Mouse (Mus musculus): ENCODE data around the gene H2-K1.

The H2-K1 gene

DNA sequence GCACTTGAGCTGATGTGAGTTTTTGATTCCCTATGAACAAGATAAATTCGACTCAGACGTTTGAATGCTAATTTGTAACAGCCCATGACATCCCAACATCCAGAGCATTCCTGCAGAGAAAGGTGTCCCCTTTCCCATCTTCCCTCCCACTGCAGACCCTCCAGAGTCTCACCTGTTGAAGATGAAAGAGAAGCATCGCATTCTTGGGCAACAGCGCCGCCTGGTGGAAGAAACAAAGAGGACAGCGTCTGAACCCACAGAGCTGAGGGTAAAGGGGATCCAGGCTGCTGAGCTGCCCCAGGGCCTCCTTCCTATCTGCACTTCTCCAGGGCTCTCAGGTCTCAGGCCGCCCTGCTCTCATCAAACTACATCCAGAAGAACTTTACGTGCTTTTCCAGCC is 18.0 kb downstream of the H2-K1 start:
- WGBS: 11% methylated on average over 8 of the region's 8 CpGs

DNA sequence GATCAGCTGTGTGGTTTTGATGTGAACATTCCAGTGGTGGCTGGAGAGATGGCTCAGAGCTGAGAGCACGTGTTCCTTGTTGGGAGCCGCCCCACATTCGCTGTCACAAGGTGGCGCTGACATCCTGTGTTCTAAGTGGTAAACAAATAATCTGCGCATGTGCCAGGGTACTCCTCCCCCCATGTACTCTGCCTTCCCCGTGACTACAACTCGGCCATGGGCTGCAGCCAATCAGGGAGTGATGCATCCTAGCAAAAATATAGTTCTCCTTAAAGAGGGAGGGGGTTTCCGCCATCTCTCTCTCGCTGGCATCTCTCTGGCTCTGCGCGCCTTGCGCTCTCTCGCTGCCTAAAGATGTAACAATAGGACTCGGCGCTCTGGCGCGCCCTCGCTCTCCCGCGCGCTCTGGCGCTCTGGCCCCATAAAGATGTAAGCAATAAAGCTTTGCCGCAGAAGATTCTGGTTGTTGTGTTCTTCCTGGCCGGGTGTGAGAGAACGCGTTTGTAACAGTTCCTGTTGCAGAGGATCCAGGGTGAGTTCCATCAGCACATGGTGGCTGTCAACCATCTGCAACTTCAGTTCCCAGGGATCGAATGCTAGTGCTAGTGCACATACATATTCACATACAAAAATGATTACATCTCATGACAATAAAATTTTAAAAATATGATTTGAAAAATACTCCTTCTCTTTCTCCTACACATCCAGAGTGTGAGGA is 18.8 kb downstream of the H2-K1 start:
- under 1% methylated on average over 27 of the region's 27 CpGs for WGBS

DNA sequence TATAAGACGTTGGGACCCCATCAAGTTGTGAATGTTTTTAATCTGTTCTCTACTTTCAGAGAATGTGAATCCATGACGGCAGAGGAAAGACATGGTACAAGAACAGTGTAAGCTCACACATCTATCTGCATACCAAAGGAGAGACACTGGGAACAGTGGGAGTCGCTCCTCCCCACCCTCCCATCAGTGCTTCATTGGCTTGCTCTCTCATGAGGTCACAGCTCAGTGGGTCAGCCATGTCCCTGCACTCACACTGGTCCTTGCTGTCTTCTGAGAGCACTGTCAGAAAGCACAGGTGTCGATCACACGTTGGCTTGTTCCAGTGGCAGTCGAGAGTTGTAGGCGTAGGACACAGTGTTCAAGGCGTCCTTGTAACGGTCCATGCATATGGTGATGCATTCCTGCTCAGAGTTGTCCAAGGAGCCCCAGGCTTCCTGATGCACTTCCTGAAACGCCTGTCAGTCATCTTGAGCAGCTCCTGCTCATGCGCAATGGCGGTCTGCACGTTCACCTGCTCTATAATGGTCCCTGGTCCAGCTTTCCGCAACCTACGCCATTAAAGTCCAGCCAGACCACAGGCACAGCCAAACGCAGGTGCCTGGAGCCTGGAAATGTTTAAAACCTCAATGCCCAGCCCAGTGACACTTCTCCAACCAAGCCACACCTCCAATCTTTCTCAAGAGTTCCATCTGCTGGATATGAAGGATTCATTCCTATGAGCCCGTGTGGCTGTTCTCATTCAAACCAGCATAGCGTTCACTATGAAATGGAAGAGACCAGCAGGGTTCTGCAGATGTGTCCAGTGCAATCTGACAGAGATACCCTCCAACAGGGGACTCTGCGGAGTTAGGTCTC is 19.7 kb downstream of the H2-K1 start:
- WGBS: 75% methylated on average over 19 of the region's 19 CpGs

DNA sequence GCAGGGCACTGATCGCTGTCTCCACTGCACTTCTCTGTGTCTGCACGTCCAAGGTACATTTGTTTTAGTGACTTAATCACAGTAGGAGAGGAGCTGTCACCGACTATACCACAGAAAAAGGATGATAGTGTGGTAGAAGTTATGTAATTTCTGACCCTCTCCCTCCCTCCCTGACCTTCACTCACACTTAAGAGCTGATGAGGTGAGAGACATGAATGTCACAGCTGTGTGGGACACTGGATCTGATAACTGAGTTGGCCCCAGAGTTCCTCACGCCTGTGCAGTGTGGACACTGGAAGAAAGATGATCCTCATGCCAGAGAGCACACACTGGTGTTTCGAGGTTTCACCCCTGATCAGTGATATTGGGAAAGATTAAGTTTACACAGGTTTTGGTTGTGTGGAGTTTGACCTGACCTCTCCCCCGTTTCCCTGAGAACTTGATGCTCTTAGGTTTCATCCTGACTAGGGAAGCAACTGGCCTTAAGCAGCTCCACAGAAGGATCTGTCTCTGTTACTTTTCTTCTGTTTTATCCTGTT is 20.6 kb downstream of the H2-K1 start:
- 85% methylated on average over 6 of the region's 6 CpGs for WGBS

DNA sequence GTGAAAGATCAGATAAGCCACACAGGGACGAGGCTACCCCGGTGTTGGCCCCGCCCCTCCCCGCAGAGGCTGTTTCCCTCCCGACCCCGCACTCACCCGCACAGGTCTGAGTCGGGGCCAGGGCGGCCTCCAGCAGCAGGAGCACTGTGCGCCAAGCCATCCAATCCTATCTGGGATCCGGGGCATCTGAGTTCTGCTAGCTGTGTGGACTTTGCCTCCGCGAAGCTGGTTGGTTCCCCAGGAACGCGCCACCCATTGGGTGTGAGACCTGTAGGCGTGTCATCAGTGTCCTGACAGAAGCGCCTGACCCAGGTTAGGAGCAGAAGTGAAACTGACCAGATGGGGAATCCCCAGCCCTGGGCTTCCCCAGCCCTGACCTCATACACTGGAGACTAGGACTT is 21.5 kb downstream of the H2-K1 start:
- WGBS: 4% methylated on average over 14 of the region's 17 CpGs

DNA sequence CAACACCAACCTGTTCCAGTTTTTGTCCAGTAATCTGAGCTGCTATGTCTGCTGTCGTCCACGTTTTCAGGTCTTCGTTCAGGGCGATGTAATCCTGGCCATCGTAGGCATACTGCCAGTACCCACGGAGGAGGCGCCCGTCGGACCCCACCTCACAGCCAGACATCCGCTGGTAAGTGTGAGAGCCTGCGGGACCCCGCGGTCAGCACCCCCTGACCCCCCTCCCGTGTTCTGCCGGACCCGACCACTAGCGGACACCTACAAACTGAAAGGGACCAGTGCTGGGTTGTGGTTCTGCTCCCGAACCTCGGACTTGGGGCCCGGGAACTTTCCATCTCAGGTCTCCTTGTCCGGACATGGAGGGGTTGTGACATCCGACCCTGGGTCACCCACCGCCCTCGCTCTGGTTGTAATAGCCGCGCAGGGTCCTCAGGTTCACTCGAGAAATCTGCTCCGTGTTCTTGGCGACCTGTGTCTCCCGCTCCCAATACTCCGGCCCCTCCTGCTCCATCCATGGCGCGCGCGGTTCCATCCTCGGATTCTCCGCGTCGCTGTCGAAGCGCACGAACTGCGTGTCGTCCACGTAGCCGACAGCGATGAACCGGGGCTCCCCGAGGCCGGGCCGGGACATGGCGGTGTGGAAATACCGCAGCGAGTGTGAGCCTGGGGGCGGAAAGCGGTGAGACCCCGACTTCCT is 22.1 kb downstream of the H2-K1 start:
- WGBS: 3% methylated on average over 57 of the region's 57 CpGs

DNA sequence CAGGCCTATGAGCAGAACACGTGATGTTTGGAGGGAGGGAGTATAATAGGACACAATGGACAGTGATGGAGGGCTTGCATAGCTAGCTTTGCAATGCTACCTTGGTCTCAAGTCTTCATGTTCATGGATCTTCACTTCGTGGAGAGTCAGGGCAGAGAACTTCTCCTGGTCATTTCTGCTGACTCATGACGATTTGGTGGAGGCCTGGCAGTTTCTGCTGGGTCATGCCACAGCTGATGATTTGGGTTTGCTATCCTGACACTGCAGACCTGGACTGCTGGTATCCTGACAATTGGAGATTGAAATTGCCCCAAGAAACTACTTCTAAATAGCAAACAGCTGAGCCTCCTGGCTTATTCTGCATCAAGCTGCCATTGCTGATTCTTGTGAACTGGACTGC is 26.6 kb downstream of the H2-K1 start:
- whole genome bisulfite sequencing: 66% methylated on average over 3 of the region's 3 CpGs

DNA sequence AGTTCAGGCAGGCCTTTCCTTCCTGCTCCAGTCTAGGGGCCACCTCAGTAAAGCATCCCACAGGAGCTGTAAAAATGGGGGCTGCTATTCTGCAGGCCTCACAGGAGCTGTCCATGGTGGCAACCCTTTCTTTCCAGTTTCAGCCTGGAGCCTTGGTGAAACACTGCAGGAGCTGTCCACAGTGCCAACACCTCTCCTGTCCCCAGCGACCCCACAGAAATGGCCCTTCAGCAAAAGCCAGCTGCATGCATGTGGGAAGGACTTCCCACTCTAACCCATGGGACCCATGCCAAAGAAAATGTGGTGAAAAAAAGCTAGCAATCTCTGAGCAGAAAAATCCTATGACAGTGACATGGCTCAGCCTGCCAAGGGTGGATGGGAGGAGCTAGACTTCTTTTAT is 27.5 kb downstream of the H2-K1 start:
- 17% methylated on average over 1 of the region's 1 CpGs for WGBS

DNA sequence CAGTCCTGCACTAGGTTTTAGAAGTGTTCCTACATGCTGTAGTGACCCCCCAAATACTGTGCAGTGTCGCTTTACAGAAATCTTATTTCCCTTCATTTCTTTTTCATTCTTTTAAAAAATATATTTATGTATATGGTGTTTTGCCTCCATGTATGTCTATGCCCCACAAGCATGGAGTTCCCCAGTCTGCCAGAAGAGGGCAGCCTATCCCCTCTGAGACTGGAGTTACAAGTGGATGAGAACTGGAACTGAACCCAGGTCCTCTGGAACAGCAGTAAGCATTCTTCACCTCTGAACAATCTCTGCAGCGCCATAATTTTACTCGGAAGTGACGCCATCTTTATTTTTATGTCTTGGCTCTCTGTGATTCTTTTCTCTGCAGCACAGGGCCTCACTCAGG is 30.8 kb downstream of the H2-K1 start:
- WGBS: 77% methylated on average over 4 of the region's 4 CpGs

DNA sequence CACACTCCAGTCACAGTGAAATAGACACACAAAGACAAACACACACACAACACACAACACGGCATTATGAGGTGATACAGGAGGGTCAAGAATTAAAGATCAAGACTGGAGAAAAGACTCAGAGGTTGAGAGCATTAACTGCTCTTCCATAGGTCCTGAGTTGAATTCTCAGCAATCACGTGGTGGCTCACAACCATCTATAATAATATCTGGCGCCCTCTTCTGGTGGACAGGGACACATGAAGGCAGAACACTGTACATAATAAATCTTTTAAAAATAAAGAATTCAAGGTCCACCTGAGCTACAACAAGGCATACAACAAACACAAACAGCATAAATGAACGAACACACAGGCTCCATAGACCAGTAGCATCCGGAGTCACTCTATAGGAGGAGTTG is 31.2 kb downstream of the H2-K1 start:
- 30% methylated on average over 5 of the region's 5 CpGs for WGBS

DNA sequence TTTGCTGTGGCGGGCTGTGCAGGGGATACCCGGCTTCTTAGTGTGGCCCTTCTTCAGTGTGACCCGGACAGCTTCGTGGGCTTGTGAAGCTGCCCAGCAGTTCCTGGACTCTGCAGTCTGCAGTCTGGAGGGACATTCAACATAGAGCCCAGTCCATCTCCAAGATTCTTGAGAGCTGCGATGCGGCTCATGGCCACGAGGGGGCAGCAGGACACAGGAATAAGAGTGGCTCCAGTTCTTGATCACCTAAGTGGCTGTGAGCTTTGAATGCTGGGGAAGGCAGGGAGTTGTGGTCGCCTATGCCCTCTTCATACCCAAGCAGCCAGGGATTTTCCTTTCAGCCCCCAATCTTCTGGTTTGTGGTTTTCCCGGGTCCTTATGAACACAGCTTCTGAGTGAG is 31.7 kb downstream of the H2-K1 start:
- WGBS: 4% methylated on average over 9 of the region's 9 CpGs

DNA sequence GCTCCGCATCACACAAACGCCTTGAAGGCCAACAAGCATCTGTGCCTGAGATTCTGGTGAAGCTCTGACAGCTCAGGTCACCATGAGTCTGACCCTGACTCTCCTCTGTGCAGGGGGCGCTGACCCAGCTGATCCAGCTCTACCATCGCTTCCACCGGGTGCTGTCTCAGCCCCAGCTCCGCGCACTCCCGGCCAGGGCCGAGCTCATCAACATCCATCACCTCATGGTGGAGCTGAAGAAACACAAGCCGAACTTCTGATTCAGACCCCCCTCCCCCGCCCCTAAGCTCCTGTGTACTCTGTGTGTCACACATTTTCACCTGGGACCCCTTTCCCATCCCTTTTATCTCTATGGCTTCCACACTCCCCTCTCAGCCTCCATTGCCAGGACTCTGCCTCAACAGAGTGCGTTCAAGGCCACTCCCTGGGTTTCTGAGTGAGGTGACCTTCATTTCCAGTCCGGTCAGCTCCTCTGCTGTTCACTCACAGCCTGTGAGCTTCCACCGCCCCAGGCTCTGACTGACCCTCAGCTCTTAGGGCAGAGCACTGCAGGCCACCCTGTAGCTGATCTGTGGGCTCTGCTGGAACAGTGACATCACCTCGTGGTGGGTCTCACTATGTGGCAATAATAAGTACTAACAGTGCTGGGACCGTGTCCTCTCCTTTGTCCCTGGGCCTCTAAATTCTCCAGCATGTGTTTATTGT is 34.1 kb downstream of the H2-K1 start:
- WGBS: 89% methylated on average over 16 of the region's 16 CpGs

DNA sequence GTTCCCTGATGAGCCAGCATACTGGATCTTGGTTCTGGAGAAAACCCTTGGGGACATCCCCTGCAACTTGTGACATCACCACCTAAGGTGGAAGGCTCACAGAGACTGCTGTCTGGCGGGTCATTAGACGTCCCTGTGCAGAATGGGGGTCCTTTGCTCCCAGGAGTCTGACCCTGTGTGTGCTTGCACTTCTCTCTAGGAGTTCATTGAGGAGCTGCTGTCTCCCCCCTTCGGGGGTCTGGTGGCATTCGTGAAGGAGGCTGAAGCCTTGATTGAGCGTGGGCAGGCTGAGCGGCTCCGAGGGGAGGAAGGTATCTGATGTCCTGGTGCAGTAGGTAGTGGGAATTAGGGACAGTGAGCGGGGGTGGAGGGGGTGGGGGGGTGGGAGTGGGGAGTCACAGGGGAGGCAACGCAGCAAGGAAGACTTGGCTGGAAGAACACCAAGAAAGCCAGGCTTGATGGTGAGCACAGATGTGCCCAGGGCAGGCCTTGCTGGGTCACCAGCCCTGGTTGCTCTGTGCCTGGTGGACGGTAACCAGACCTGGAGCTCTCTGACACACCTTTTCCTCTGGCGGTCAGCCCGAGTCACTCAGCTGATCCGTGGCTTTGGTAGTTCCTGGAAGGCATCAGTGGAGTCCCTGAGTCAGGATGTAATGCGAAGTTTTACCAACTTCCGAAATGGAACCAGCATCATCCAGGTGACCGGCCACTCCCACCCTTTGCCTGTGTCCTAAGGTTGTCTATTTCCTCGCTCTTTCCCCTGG is 34.9 kb downstream of the H2-K1 start:
- WGBS: 88% methylated on average over 17 of the region's 17 CpGs

DNA sequence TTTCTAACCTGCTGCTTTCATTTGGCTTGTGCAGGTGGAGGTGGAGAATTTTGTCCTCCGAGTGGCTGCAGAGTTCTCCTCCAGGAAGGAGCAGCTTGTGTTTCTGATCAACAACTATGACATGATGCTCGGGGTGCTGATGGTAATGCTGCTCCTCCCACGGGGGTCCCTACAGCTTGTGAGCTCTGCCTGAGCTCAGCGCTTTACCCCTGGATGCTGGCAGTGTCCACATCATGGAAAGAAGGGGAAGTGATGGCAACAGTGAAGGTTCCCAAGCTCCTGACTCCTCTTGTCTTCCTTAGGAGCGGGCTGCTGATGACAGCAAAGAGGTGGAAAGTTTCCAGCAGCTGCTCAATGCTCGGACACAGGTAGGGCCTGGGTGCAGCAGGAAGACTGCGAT is 37.3 kb downstream of the H2-K1 start:
- 89% methylated on average over 7 of the region's 7 CpGs for WGBS

DNA sequence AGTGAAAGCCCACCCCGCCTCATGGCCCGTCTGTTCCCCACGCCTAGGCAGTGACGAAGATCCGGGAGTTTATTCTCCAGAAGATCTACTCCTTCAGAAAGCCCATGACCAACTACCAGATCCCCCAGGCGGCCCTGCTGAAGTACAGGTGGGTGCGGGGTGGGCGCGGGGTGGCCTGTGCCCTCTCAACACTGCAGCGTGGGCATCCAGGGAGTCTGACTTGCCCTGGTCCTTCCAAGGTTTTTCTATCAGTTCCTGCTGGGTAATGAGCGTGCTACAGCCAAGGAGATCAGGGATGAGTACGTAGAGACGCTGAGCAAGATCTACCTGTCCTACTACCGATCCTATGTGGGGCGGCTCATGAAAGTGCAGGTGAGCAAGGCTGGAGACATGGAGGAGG is 40.2 kb downstream of the H2-K1 start:
- whole genome bisulfite sequencing: 90% methylated on average over 15 of the region's 15 CpGs

DNA sequence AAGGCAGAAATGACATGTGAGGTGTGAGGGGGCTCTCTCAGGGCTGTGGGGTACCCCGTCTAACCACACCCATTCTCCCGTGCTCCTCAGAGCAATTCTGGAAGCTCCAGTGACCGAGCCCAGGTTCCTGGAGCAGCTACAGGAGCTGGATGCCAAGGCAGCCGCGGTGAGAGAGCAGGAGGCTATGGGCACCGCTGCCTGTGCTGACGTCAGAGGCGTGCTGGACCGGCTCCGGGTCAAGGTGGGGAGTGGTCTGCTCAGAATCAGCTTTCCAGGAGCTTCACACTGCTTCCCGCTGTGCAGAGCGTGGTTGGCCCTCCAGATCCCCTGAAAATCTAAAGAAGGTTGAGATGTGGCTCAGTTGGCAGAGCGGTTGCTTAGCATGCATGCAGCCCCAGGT is 41.0 kb downstream of the H2-K1 start:
- WGBS: 95% methylated on average over 13 of the region's 13 CpGs

DNA sequence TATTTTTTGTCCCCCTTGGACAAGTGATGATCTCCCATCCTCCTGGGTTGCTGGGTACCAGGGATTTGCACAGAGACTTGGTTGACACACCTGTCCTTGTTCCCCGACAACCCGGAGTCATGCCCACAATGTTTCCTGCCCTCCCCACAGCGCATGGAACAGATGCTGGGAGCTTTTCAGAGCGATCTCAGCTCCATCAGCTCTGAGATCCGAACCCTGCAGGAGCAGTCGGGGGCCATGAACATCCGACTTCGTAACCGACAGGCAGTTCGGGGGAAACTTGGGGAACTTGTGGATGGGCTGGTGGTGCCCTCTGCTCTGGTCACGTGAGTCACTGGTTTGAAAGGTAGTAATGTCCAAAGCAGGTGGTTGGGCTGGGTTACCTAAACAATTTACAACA is 41.7 kb downstream of the H2-K1 start:
- WGBS: 95% methylated on average over 11 of the region's 11 CpGs

DNA sequence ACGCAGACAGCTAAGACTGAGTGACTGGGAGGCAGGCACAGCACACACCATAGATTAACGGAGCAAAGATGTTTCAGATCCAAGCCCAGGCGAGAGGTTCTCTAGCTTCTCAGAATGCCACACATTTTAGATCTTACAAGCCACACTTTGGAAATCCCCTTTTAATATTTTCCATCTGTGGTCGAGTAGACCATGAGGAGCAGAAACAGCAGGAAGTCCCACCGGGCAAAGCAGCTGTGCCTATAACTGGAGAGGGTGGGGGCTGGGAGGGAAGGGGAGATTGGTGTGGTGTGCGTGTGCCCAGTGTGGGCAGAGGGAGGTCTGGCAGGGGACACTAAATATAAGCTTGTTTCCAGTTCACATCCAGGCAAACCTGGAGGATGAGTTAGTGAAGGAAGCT is 42.7 kb downstream of the H2-K1 start:
- WGBS: 84% methylated on average over 6 of the region's 6 CpGs

DNA sequence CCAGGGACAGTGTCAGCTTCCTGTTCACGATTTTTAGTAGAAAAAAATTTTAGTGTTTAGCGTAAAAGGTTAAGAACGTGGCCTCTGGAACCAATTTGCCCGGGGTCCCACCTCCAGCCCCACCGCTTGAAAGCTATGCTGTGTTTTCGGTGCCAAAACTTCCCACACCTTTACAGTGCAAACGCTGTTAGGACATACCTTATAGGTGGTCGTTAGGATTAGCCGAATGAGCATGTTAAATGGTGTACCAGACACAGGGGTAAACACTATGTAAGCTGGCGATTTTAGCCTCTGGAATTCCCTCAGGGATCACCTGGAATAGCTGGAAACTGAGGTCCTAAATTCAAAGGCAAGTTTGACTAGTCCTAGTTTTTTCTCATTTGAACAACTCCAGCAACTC is 43.8 kb downstream of the H2-K1 start:
- 6% methylated on average over 10 of the region's 10 CpGs for WGBS

DNA sequence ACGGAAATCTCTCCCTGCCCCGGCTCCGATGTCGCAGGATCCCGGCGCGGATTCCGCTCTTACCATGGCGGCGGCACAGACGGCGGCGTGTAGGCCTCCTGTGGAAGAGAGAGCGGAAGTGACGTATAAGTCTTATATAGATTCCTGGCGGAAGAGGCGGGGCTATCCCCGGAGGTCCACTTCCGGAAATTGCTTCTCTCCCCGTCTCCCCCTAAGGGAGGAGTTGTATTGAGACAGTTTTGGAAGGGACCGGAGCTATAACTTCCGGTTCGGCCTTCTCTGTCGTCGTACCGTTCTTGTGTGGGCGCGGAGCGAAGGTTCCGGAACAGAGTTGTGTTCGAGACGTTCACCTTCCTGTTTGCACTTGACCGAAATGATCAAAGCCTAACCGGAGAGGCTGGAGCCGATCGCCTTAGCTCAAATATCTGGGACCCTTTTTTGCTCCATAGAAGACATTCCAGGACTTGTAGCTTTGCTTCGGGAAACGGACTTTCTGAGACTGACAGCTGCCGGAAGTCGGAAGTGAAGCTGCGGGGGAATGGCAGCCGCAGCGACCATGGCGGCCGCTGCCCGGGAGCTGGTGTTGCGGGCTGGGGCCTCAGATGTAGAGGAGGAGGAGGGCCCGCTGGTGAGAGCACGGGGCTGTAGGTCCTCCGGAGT is 44.5 kb downstream of the H2-K1 start, which contains the start of the genes Vps52 and Rps18:
TSS of gene Vps52 (plus strand) at position 258 of the 660 bp plus-strand sequence.
TSS of gene Rps18 (minus strand) at position 447 of the 660 bp plus-strand sequence.
- under 1% methylated on average over 50 of the region's 50 CpGs for WGBS

Data from cerebral cortex, adult 2 months (tissue).